Mouse (Mus musculus) c-Kit-negative CD71-positive TER-119-positive erythroid progenitor cells, embryonic 14.5 days (primary cell): ENCODE measurements around the gene Supt4a.

Experiments
- DNase-seq: peaks from one replicate; pipeline ENCODE4 v3.0.0-alpha.2; 2013; ENCODE audit warnings: low read depth, low spot score

Gene Supt4a

DNA sequence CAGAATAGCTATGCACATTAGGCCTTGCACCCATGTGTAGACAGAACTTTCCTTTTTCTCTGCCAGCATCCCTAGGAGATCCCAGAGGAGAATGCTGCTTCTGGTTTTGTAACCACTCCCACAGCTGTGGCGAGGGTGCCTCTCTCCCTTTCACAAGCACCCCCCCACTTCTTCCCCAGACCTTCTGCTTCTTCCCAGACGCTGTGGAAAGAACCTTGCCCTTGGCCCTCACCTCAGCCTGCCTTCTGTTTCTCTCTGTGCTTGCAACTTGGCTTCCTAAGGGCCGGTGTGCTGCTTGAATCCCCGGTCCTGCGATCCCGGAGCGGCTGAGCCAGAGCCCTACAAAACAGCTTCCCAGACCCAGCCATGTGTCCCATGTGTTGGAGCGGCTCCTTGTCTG lies 13.7 kb downstream of the Supt4a start:
- DNase-seq = no peak

DNA sequence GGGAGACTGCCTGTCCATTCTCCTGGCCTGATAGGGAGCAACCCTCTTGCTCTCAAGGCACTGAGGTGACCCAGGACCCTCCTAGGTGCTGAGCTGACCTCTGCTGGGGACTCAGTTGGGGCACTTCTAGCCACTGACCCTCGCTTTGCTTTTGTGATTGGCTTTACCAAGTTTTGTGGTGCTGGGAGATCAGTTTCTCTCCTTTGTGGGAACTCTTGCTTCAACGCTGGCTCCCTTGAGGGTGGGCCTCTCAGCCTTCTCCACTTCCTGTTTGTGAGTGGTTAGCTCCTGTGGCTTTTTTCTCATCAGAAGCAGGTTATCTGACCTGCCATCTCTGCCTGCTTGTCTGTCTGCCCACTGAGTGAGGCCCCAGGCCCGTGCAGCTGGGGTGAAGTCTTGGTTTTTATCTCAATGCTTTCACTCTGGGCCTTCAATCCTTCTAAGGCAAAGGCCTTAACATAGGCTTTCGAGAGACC lies 14.2 kb downstream of the Supt4a start:
- DNase-seq = no peak

DNA sequence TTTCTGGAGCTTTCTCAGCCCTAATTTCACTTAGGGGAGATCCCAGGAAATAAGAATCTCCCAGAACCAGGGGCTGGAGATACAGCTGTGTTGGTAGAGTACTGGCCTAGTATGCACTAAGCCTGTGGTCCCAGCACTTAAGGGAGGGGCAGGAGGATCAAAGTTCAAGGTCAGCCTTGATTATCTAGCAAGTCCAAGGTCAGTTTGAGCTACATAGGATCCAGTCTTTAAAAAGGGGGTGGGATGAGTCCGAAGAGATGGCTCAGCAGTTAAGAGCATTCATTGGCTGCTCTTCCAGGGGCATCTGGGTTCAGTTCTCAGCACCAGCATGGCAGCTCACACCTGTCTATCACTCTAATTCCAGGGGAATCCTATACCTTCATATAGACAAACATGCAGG lies 15.0 kb downstream of the Supt4a start:
- DNase-seq = no peak

DNA sequence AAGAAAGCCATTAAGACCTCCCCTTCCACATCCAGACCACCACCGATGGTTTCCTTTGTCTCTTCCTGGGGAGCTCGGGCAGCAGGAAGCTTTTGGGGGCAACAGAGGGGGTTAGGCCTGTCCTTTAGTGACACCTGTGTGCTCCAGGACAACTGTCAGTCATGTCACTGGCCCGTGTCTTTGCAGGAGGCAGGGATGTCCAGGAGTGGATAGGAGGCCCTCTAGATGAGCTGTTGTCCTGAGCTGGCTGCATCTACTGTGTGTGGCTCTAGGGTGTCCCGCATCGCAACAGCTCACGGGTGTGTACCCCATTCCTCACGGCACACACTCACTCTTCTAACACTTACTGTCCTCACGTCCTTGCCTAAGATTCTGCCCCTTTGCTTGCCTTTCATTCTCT lies 15.9 kb downstream of the Supt4a start:
- DNase-seq = no peak

- DNase-seq = no peak
Measured at GRCm38 (mm10) chr11:87753891-87754501, 16.6 kb downstream of the Supt4a start.

DNA sequence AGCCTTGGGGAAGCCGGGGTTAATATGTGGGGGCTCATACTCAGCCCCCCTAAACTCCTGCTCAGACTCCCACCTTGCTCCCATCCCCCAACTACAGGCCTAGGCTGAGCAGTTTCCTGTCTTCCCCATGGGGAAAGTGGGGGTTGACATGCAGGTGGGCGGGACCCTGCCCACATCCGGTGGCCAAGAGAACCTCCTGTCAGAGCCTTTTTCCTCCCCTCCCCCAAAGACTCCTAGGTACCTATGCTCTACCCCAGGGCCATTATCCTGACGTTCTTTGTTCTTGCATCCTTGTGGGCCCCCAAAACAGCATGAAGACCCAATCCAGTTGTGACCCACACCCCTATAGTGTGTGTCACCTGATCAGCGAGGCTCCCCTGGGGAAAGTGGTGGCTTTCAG lies 17.3 kb downstream of the Supt4a start:
- no peak for DNase-seq

GRCm38 (mm10) chr11:87755360-87756017 lies 18.1 kb downstream of the Supt4a start:
- DNase-seq = peak; percentile 82

GRCm38 (mm10) chr11:87756251-87756820 lies 19.0 kb downstream of the Supt4a start:
- peak; percentile 56 for DNase-seq

DNA sequence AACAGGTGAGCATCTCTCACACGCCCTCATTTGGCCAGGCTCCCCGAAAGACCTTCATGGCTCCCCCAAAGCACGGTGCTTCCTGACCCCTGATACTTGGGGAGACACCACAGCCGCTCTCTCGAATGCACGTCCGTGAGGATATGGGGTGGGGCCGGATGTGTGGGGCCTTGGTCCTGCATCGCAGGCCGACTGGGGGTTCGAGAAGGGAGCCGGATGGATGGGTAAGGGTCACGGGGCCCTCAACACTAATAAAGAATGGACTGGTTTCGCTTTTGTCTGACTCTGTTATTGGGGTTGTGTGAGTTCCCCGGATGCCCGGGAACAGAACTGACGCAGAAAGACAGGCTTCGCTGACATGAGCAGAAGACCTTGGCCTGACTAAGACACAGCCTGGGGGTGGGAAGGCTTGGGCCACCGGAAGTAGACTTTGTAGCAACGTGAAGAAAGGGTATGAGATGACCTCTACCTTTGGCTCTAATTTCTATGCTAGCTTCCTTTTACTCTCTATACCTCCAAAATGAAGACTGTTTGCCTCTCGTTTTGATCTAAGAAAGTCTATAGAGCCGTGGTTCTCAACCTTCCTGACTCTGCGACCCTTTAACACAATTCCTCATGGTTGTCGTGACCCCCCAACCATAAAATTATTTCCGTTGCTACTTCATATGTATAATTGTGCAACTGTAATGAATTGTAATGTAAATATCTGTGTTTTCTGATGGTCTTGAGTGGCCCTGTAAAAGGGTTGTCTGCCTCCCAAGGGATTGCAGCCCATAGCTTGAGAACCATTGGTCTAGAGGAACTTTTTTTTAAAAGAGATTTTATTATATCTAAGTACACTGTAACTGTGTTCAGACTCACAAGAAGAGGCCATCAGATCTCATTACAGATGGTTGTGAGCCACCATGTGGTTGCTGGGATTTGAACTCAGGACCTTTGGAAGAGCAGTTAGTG lies 19.9 kb downstream of the Supt4a start:
- DNase-seq = peak; percentile 42

GRCm38 (mm10) chr11:87758161-87758911 lies 21.0 kb downstream of the Supt4a start:
- DNase-seq = no peak

GRCm38 (mm10) chr11:87758957-87759608 lies 21.7 kb downstream of the Supt4a start:
- no peak for DNase-seq

- DNase-seq = peak; percentile 62
Measured at GRCm38 (mm10) chr11:87759609-87760005, 22.3 kb downstream of the Supt4a start.

DNA sequence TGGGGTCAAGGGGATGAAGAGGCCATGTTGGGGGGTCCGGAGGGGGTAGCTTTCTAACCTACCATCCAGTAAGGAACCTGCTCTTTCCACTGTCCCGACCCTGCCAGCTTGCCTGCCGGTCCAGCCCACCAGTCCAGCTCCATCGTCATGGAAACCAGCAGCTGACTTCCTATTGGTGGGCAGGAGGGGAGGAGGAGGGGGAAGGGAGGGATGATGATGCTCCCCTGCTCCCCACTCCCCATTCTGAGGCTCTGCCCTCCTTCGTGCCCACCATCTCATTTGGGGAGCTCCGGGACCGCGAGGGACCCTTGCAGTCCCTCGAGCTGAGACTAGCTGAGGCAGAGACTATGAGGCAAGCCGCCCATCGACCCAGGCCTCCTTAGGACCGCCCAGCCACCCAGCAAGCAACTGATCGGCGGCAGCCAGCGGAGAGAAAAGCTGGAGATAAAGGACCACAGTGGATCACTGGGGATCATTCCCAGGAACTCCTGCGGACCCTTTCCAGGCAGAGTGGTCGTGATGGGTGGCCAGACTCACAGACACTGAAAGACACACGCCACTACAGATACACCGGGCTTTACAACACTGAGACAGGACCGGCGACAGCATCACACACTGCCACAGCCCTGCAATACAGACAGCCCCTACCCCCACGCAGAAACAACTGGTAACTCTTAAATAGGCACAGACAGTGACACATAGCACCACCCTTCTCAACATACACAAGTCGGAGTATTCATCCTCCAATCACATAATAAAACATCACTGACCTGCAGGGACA lies 23.1 kb downstream of the Supt4a start, which contains the start of gene Tspoap1:
Gene Tspoap1 (plus strand): TSS at position 241 of the 781 bp plus-strand sequence.
- DNase-seq = no peak

DNA sequence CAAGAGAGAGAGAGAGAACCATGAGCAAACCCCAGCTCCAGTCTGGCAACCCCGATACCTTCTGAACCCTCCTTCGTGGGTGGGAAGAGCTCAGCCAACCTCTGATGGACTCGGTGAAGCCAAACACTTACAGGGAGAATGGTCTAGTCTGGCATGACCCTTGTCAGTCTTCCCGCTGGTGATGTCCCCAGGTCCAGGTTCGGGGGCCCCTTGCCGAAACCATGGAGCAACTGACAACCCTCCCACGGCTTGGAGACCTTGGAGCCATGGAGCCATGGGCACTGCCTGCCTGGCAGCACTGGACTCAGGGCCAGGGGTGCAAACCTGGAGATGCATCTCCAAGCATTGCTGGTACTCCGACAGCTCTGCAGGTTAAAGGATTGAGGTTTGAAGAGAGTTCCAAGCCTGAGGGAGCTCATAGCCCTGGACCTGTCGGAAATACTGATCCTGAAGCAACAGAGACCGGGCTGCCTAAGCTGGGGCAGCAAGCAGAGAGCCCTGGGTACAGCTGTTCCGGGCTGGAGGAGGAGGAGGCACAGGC lies 23.9 kb downstream of the Supt4a start:
- no peak for DNase-seq

- no peak for DNase-seq
Measured at GRCm38 (mm10) chr11:87761806-87762701, 24.7 kb downstream of the Supt4a start.

DNA sequence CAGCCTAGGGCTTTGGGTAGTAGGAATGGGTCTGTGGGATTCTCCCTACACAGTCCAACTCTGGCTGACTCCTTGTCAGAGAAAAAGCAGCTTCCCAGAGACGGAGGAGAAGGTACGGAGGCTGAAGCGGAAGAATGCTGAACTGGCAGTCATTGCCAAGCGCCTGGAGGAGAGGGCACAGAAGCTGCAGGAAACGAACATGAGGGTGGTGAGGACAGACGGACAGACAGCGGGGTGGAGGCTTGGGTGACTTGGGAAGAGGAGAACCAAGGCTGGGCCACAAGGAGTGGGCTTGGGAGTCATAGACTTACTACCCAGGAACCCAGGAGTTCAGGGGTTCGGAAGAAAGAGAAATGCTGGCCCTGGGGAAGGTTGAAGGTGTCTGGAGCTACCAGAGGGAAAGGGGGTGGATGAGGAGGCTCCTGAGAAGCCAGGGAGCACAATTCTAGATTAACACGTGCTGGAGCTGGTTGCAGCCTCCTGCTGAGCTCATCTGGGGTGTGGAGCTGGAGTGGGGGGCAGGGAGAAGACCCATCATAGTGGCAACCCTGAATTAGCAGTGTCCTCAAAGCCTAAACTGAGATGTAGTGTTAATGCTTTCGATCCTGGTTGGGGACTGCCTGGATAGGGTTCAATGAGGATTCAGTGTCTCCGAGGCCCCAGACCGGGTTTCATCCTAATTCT lies 25.5 kb downstream of the Supt4a start:
- DNase-seq = no peak

GRCm38 (mm10) chr11:87763511-87763987 lies 26.2 kb downstream of the Supt4a start:
- DNase-seq = no peak
